Mouse (Mus musculus) left cerebral cortex, adult 11 months (tissue): Measurements from ENCODE around the gene Arhgap32.

ENCODE experiments used
- DNase-seq: peaks from one replicate; pipeline ENCODE4 v3.0.0; 2022; ENCODE audit warnings: low spot score

Arhgap32 gene

DNA sequence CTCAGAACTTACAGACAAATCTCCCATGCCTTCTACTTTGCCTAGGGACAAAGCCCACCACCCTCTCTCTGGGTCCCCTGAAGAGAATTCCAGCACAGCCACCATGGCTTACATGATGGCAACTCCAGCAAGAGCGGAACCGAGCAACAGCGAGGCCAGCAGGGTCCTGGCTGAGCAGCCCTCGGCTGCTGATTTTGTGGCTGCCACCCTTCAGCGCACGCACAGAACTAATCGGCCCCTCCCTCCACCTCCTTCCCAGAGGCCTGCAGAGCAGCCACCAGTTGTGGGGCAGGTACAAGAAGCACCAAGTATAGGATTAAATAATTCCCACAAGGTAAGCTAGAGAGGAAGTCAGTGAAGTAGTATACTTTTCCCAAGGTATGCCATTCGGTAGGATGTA is 141.4 kb downstream of the Arhgap32 start:
- no peak for DNase-seq

DNA sequence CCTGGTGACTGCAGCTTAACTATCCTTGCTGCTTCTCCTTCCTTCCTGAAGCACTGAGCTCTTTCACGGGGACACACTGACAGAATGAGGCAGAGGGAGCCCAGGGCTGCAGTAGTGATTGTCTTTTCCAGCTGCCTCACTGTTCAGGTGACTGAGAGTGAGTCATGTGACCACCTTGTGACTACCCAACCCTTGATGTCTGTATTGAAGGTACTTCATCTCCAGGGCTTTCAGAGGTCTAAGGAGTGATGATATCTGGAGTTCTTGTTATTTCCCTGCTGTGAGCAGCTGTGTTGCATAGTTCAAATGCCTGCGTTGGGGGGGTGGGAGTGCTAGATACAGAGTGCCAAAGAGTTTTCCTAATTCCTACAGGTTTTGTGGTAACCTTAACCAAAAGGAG is 141.9 kb downstream of the Arhgap32 start:
- DNase-seq = no peak

DNA sequence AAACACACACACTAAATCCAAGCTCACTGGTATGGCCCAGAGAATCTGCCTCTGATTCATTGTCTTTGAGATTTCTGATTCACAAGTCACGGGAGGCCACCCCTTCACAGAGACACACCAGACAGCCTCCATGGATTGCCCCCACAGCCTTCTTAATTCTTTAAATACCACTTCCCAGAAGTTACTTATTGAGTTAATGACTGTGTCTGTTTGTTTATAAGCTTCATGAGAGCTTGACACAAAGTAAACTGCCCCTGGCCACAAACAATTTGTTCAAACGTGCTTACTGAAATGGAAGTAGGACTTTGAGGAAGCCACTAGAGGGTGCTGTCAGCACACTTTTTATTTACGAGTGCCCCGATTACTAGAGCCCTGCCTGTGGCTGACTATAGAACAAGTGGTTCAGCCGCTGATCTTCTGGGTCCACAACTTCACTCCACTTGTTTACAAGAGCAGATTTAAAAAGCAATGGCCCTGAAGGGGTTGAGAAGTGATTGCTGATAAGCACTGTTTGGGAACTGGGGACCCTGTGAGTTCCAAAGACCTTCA is 156.0 kb downstream of the Arhgap32 start:
- peak; percentile 47 for DNase-seq

DNA sequence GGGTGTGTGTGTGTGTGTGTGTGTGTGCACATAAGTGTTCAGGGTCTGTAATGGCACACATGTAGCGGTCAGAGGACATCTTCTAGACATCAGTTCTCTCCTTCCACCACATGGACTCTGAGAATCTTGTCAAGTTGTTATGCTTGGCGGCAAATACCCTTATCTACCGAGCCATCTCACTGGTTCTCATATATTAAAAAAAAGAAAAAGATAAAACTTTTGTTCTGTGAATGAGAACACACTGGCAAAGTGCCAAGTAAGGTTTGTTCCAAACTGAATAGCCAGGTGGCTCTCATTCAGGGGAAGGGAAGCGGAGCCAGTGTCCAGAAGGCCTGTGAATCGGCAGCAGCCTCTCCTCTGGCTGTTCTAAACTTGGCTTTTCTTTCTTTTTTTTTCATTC is 162.1 kb downstream of the Arhgap32 start:
- DNase-seq = no peak

DNA sequence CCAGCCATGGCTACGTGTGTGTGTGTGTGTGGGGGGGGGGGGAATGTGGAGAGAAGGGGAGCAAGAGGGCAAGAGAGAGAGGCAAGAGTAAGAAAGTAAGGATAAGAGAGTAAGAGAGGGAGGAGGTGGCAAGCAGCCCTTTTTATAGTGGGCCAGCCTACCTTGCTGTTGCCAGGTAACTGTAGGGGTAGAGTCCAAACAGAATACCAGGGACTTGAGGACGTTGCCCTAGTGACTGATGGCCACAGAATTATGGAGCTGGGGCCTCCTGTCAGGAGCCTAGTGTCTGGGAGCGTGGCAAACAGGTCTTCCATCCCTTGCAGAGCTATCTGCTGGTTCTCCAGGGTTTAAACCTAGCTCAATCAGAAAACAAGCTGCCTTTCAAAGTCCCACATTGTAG is 163.9 kb downstream of the Arhgap32 start:
- DNase-seq = no peak

DNA sequence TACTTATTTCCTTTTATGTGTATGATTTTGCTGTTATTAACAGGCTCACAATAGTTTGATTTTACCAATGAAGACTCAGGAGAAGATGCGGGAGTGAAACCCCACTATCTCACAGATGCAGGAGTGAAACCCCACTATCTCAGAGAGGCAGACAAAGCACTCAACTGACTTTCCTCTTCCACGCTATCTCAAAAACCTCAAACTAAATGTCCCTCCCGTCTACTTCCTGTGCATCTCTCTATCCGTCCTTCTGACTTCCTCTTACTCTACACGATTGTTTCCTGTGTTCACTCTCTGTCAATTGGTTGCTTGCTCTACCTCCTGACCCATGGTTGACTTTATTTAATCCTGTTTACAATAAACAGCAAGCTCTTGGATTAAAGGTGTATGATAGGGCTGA is 164.5 kb downstream of the Arhgap32 start:
- no peak for DNase-seq

DNA sequence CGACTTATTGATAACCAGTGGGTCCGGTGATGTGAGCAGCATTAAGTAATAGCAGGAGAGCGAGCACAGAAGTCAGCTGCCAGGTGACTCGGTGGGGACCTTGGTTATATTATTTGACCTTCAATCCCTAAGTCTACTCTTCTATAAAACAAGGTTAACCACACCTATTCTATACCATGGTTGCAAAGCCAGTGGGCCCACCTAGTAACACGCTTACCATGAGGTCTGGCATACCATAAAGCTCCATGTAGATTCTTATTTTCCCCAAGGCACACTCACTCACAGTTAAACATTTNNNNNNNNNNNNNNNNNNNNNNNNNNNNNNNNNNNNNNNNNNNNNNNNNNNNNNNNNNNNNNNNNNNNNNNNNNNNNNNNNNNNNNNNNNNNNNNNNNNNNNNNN is 167.7 kb downstream of the Arhgap32 start:
- DNase-seq = no peak

DNA sequence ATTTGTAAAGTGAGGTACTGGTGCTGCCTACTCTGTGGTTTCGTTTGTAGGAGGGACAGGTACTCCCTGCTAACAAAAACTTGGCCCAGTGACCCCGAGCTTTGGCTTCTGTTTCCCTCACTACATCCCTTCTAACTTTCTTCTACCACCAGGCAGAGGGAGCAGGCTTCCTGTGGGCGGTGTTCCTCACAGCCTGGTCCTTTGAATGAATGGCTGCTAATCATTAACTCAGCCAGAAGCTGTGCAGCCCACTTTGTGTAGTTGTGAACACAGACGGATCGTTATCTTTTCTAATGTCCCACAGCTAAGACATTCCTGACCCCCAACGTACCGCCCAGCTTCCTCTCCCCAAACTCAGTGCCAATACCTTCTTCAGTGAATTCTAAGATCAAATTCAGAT is 175.7 kb downstream of the Arhgap32 start:
- no peak for DNase-seq

DNA sequence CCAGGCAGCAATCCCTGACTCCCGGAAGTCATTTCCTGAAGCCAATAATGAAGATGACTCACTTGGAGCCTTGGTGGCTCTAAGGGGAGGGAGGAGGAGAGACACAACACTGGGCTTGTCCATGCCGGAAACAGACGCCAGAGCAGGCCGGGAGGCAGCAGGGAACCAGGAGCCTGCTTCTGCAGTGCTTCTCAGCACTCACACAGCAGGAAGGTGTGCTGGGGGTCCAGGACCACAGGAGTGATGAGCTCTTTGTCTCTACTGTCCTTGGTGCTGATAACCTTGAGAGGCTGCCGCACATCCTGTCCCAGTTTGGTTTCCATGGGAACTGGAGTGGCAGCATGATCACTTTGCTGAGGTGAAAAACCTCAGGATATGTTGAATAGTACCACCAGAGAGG is 176.8 kb downstream of the Arhgap32 start:
- DNase-seq = no peak

DNA sequence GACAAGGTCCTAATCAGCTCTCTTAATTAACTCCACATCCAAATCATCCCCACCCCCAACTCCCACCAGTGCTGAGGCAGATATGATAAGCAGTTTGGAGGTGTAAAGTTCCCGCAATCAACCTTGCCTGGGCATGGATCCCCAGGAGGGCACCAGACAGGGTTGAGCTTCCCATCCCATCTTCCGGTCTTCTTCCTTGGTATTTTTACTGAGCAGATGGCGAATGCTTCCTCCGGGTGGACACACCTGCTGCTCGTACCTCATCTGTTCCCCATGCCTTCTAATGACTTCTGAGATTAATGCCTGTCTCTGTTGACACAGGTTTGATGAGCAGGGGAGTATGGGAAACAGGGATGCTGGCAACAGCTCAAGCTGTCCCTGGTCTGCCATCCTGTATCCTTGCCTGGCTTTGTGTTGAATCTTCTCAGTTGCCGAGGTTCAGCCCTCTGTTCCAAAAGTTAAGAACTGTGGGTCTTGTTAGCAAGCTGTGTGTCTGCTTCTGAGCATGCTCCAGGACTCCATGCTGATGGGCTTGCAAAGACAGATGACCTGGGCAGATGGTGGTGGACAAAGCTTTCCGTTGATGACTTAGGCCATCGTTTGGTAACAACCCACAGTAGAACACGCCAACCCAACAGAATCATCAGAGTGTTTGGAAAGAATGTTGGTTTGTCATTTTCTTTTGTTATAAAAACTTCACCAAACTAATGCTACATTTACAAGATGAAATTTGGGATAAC is 179.3 kb downstream of the Arhgap32 start:
- DNase-seq = no peak

DNA sequence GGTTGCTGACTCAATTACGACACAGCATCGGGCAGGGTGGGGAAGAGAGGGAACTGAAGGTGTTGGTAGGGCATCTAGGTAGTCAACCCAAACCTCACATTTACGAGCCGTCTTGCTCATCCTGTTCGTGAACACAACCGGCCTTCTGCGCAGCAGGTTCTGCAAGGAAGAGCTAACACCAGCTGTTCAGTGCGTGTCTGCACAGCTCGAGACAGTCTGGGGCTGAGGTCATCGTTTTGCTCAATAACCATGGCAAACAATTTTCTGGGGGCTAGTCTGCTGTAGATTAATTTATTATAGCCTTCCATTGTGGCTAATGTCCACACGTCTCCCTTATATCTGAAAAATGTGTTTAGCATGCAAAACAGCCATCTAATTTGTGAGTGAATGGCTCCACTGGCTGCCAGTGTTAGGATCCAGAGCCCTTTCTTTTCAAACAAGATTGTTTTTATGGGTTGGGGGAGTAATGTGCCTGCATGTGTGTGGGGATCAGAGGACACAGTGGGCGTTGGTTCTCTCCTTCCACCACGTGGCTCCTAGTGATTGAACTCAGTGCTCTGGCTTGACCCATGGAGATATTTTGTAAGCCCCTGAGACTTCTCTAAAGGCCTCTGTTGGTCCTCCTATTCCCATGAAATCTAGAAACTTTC is 186.7 kb downstream of the Arhgap32 start:
- DNase-seq = no peak

DNA sequence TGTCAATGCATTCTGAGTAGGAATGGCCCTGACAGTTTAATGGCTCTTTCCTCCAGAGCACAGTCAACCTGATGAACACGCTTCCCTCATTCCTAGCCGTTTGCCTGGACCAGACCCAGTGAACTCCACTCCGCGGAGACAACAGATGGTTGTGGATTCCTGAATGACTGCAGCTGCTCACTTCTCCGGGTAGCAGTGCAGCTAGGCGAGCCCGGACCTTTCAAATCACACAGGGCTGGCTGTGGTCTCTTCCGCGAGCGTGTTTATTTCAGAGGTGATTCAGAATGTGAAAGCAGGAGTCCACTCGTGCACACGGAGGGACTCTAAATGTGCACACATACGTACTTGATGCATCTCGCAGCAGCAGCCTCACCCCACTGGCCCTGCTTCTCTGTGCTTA is 195.8 kb downstream of the Arhgap32 start:
- no peak for DNase-seq

DNA sequence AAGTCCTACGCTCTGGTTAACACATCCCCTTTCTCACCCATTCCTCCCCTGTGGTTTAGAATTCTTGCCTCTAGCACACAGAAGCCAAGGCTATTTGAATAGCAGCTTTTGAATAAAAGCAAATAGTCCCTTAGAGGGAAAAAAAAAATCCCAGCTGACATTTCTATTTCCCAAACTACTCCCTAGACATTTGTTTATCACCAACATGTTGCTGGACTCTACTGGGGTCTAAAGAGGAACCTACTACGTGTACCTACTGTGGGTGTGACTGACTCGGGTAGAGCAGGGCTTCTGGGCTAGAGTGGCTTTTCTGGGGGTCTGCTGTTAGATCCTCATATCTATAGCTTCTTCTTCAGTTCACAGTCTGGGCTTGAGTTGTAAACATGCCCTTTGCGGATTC is 196.3 kb downstream of the Arhgap32 start:
- no peak for DNase-seq

DNA sequence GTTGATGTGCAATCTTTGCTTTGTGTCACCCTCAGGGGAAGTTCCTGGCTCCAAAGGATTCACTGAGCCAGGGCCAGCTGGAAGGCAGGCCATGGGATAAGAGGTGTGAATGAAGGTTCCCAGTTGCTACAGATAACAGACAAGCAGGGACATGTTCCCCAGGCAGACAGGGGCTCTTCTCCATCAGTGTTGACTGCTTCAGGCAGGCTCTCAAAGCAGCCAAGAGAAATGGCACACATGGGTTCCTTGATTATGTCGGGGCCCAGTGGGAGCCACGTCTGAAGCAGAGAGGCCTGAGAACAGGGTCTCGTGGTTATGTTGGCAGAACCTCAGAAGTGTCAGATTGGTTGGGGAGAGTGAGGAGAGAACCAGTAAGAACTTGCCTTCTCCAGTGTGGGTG is 198.1 kb downstream of the Arhgap32 start:
- no peak for DNase-seq

DNA sequence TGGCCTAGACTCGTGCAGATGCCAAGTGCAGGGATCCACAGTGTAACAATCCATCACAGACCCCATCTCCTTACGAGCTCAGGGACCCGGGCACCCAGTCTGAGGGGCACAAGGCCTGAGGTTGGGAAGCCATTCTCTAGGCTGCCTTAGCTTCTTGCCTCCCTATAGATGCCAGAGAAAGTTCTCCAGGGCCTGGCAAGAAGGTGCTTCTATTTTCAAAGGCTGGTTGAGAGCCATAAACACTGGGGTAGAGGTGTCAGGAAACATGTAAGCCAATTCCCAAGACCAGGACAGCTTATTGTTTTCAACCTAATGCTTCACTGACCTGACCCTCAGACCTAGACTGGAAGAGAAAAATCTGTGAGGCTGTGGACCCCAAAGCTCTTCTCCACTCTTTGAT is 200.1 kb downstream of the Arhgap32 start:
- DNase-seq = no peak
